Mouse (Mus musculus) kidney, embryonic 16.5 days (tissue): ENCODE measurements around the gene Mapk11. TPM values are rescaled to one million over a fixed set of nuclear protein-coding genes. Genes with fewer than 3 reads are reported as not detected.

Experiments used
- ATAC-seq: fragments of 200-750 bp; cut with Nextera tagmentation; 2 replicates; pipeline ENCODE4 v1.8.0; 2017; ENCODE audit warnings: moderate TSS enrichment; ENCODE audit not compliant: low FRiP score, low TSS enrichment
- H3K27ac ChIP-seq: fragments of 300-500 bp; sonication (generic); 2 replicates; pipeline ENCODE4 v1.5.1; 2014; ENCODE audit warnings: low read length
- H3K27me3 ChIP-seq: fragments of 300-500 bp; sonication (generic); 2 replicates; pipeline ENCODE4 v1.6.1; 2014; ENCODE audit warnings: low read length, control low read depth, mixed read lengths; ENCODE audit not compliant: insufficient read depth
- H3K36me3 ChIP-seq: fragments of 300-500 bp; sonication (generic); 2 replicates; pipeline ENCODE4 v1.6.1; 2014; ENCODE audit warnings: low read length, control low read depth, mixed read lengths; ENCODE audit not compliant: insufficient read depth
- H3K4me1 ChIP-seq: fragments of 300-500 bp; sonication (generic); 2 replicates; pipeline ENCODE4 v1.6.1; 2014; ENCODE audit warnings: low read length, control low read depth, mixed read lengths; ENCODE audit not compliant: insufficient read depth
- H3K4me2 ChIP-seq: fragments of 300-500 bp; sonication (generic); replicated peaks from 2 replicates; pipeline ENCODE4 v1.6.1; 2014; ENCODE audit warnings: low read depth, low read length
- H3K4me3 ChIP-seq: fragments of 300-500 bp; sonication (generic); 2 replicates; pipeline ENCODE4 v1.5.1; 2014; ENCODE audit warnings: mild to moderate bottlenecking, low read length
- H3K9ac ChIP-seq: fragments of 300-500 bp; sonication (generic); replicated peaks from 2 replicates; pipeline ENCODE4 v1.6.1; 2014; ENCODE audit warnings: low read length
- H3K9me3 ChIP-seq: fragments of 300-500 bp; sonication (generic); 2 replicates; pipeline ENCODE4 v1.6.1; 2016; ENCODE audit warnings: low read length, control low read depth
- WGBS: fragments of 180-500 bp; shearing (Covaris S2); extraction: QIAGEN DNeasy Blood & Tissue Kit; methylation state at CpG from one replicate; pipeline ENCODE4 v1.1.7; 2014; 5-methylcytosine and 5-hydroxymethylcytosine counted together
- polyA plus RNA-seq: library from polyadenylated mRNA; unstranded; fragments of >200 nt; fragmentation: Nextera tagmentation; extraction: Ambion mirVana; gene quantifications from 2 replicates; pipeline ENCODE4 v1.2.1, GENCODE M21; 2015

Mapk11 gene
- polyA plus RNA-seq, 1 experiment from 2014 or later: 16.0 TPM

GRCm38 (mm10) chr15:89165478-89165877 lies 16.1 kb upstream of the Mapk11 start:
- 94% methylated on average over 12 of the region's 12 CpGs for WGBS
- H3K36me3 ChIP-seq: peaks cover 75% of the 10 kb centered on the region
- no peak overlapping the region for H3K4me2 ChIP-seq
- H3K9ac ChIP-seq: no peak overlapping the region
- H3K4me1 ChIP-seq: peaks cover 30% of the 10 kb centered on the region
- H3K9me3 ChIP-seq: no peaks in the 10 kb centered on the region
- no peak for ATAC-seq
- H3K27ac ChIP-seq: no peak overlapping the region
- H3K27me3 ChIP-seq: no peaks in the 10 kb centered on the region
- no peak overlapping the region for H3K4me3 ChIP-seq

- Histone ChIP-seq H3K36me3 (peaks cover 98% of the 10 kb centered on the region), H3K27me3 (no peaks in the 10 kb centered on the region), H3K4me1 (peaks cover 7% of the 10 kb centered on the region; the same call in 1 of the 2 replicates), H3K9me3 (no peaks in the 10 kb centered on the region), H3K9ac (no peak overlapping the region), H3K27ac (peak overlapping the region; percentile 33; the same call in 1 of the 2 replicates), H3K4me2 (no peak overlapping the region), H3K4me3 (no peak overlapping the region)
- WGBS: 78% methylated on average over 9 of the region's 9 CpGs
- peak; percentile 25; the same call in 1 of the 2 replicates for ATAC-seq
Observed at GRCm38 (mm10) chr15:89161397-89161796, 12.0 kb upstream of the Mapk11 start.

GRCm38 (mm10) chr15:89158516-89158915 lies 9.1 kb upstream of the Mapk11 start:
- no peak overlapping the region for H3K27ac ChIP-seq
- no peak overlapping the region for H3K4me2 ChIP-seq
- no peak overlapping the region for H3K4me3 ChIP-seq
- no peak for ATAC-seq
- no peaks in the 10 kb centered on the region for H3K27me3 ChIP-seq
- H3K36me3 ChIP-seq: peaks cover 97% of the 10 kb centered on the region
- H3K9ac ChIP-seq: no peak overlapping the region
- peaks cover 7% of the 10 kb centered on the region; the same call in 1 of the 2 replicates for H3K4me1 ChIP-seq
- no peaks in the 10 kb centered on the region for H3K9me3 ChIP-seq
- 93% methylated on average over 16 of the region's 16 CpGs for WGBS

- Histone ChIP-seq H3K9ac (no peak overlapping the region), H3K36me3 (peaks cover 91% of the 10 kb centered on the region), H3K27ac (no peak overlapping the region), H3K4me3 (no peak overlapping the region), H3K4me1 (peaks cover 7% of the 10 kb centered on the region; the same call in 1 of the 2 replicates), H3K9me3 (no peaks in the 10 kb centered on the region), H3K27me3 (no peaks in the 10 kb centered on the region), H3K4me2 (no peak overlapping the region)
- WGBS: 63% methylated on average over 7 of the region's 7 CpGs
- 0 out of 2 replicates have a peak, but pooled peaks have one; percentile 20 for ATAC-seq
Observed at GRCm38 (mm10) chr15:89157954-89158353, 8.5 kb upstream of the Mapk11 start.

- Histone ChIP-seq H3K27me3 (peaks cover 4% of the 10 kb centered on the region; the same call in 1 of the 2 replicates), H3K36me3 (peaks cover 36% of the 10 kb centered on the region), H3K4me2 (no peak overlapping the region), H3K4me3 (no peak overlapping the region), H3K27ac (no peak overlapping the region), H3K9ac (no peak overlapping the region), H3K4me1 (peaks cover 24% of the 10 kb centered on the region), H3K9me3 (no peaks in the 10 kb centered on the region)
- no peak for ATAC-seq
Observed at GRCm38 (mm10) chr15:89152312-89152711, 2.9 kb upstream of the Mapk11 start.

DNA sequence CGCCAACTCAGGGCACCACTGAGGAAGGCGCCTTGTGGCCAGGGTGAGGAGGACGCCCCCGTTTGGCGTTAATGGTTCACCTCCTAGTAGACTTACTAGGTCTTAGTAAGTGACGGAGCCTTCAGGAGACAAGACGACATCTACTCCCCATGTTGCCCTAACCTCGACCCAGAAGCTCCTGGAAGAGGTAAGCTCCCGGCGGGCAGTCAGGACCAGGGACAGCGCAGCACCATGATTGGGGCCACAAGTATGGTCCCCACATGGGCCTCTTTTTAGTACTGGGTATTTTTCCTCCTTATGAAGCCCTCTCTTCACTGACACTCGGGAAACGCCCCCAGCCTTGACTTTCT lies 588 bp upstream of the Mapk11 start:
- H3K27ac ChIP-seq: no peak overlapping the region
- peak overlapping the region; percentile 74; the same call in 1 of the 2 replicates for H3K9ac ChIP-seq
- WGBS: 2% methylated on average over 13 of the region's 13 CpGs

DNA sequence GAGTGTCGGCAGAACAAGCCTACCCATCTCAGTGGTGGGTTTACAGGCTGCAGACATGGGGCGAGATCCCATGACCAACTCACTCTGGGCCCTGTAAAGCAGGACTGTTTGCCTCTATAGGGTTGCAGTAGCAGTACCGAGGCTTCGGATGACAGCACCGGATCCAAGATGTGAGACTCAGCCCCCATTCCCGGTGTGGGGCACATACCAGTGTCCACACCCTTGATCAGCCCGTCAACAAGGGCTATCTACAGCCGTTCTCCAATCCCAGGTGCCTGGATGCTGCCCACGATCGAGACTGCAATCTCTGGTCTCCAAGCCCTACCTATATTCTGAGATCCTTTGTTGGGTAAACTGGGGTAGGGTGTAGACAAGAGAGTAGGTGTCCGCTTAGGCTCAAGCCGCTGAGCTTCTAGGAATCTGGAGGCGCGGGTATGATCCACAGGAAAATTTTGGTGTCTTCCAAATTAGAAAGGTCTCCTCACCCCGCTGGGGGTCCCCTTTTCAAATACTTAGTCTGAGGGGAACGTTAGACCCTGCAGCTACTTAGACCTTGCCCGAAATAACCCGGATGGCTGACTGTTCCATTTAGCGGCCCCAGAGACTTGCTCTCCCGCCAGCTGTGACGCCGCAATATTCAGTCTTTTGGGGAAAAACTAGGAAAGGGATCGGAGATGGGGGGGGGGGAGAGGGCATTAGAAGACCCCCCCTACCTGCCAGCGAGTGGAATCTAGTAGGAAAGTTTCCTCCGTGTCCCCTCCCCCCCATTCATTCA lies 745 bp downstream of the Mapk11 start:
- WGBS: 6% methylated on average over 25 of the region's 25 CpGs
- H3K9ac ChIP-seq: peak overlapping the region; percentile 74
- H3K36me3 ChIP-seq: 0 out of 2 replicates have a peak, but pooled peaks cover under 1% of the 10 kb centered on the region
- H3K27me3 ChIP-seq: peaks cover 4% of the 10 kb centered on the region; the same call in 1 of the 2 replicates
- H3K4me3 ChIP-seq: peak overlapping the region; percentile 69
- H3K4me2 ChIP-seq: peak overlapping the region; percentile 93
- H3K4me1 ChIP-seq: peaks cover 36% of the 10 kb centered on the region
- no peaks in the 10 kb centered on the region for H3K9me3 ChIP-seq
- peak overlapping the region; percentile 37; the same call in 1 of the 2 replicates for H3K27ac ChIP-seq
- ATAC-seq: no peak; the same call in 1 of the 2 replicates

More for the DNA sequence above, 588 bp upstream of the Mapk11 start:
- H3K4me1 ChIP-seq: peaks cover 36% of the 10 kb centered on the region
- H3K4me2 ChIP-seq: peak overlapping the region; percentile 93
- H3K4me3 ChIP-seq: peak overlapping the region; percentile 69
- peaks cover 4% of the 10 kb centered on the region; the same call in 1 of the 2 replicates for H3K27me3 ChIP-seq
- peaks cover 13% of the 10 kb centered on the region for H3K36me3 ChIP-seq
- H3K9me3 ChIP-seq: no peaks in the 10 kb centered on the region
- no peak for ATAC-seq

GRCm38 (mm10) chr15:89147895-89148294 lies 1.5 kb downstream of the Mapk11 start:
- no peak; the same call in 1 of the 2 replicates for ATAC-seq
- no peak overlapping the region for H3K4me3 ChIP-seq
- peaks cover 4% of the 10 kb centered on the region; the same call in 1 of the 2 replicates for H3K27me3 ChIP-seq

GRCm38 (mm10) chr15:89147456-89147855 lies 2.0 kb downstream of the Mapk11 start:
- Histone ChIP-seq H3K9me3 (no peaks in the 10 kb centered on the region), H3K27me3 (peaks cover 4% of the 10 kb centered on the region; the same call in 1 of the 2 replicates), H3K9ac (no peak overlapping the region), H3K4me1 (peaks cover 36% of the 10 kb centered on the region), H3K27ac (no peak overlapping the region), H3K36me3 (no peaks in the 10 kb centered on the region), H3K4me3 (peak overlapping the region; percentile 44), H3K4me2 (peak overlapping the region; percentile 71)
- WGBS: 22% methylated on average over 10 of the region's 10 CpGs
- no peak for ATAC-seq

More at GRCm38 (mm10) chr15:89147895-89148294, 1.5 kb downstream of the Mapk11 start:
- 47% methylated on average over 4 of the region's 4 CpGs for WGBS
- H3K9me3 ChIP-seq: no peaks in the 10 kb centered on the region
- peak overlapping the region; percentile 93 for H3K4me2 ChIP-seq
- no peak overlapping the region for H3K9ac ChIP-seq
- H3K36me3 ChIP-seq: no peaks in the 10 kb centered on the region
- peaks cover 36% of the 10 kb centered on the region for H3K4me1 ChIP-seq
- no peak overlapping the region for H3K27ac ChIP-seq

GRCm38 (mm10) chr15:89147024-89147423 lies 2.4 kb downstream of the Mapk11 start:
- no peak for ATAC-seq
- H3K9me3 ChIP-seq: no peaks in the 10 kb centered on the region
- H3K4me1 ChIP-seq: peaks cover 39% of the 10 kb centered on the region
- H3K27ac ChIP-seq: no peak overlapping the region
- peak overlapping the region; percentile 57 for H3K9ac ChIP-seq
- peak overlapping the region; percentile 44 for H3K4me3 ChIP-seq
- WGBS: 1% methylated on average over 16 of the region's 16 CpGs
- H3K4me2 ChIP-seq: peak overlapping the region; percentile 71
- H3K36me3 ChIP-seq: no peaks in the 10 kb centered on the region
- H3K27me3 ChIP-seq: peaks cover 4% of the 10 kb centered on the region; the same call in 1 of the 2 replicates
